Mouse (Mus musculus): ENCODE data around the gene Retreg1. TPM values are rescaled to one million over a fixed set of nuclear protein-coding genes. Genes with fewer than 3 reads are reported as not detected.

Gene Retreg1
- polyA plus RNA-seq, 1 experiment from 2014 or later, result 2.9 TPM

DNA sequence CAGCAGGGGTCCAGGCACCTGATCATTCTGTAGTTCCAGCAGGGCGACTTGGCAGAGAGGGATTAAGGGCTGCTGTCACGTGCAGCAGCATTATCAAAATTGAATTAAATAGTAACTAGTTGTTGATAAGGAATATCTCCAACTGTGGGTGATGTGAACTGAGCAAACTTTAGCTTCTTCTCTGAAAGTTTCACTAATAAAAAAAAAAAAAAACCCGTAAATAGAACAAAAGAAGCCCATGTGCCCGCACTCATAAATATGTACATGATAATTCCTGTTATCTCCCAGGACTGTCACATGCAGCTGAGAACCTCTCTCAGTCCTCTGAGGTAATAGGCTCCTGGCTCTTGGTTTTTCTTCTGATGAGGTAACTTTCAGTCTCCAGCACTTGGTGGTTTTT, 99.4 kb downstream of the Retreg1 start:
- no peak for ATAC-seq (ENCODE audit: insufficient number of reproducible peaks, low FRiP score, low TSS enrichment, low read depth)
- no peak for DNase-seq (ENCODE audit: low spot score)
- 80% methylated on average over 4 of the region's 4 CpGs for WGBS
- Histone ChIP-seq H3K4me3 (ENCODE audit: low read depth, low read length) (no peak overlapping the region), H3K27ac (replicated peaks; ENCODE audit: low read depth, low read length) (no peak overlapping the region), H3K36me3 (ENCODE audit: control insufficient read depth, insufficient read depth, low read length) (no peaks in the 10 kb centered on the region), H3K27me3 (ENCODE audit: control insufficient read depth, insufficient read depth, low read length) (no peaks in the 10 kb centered on the region), H3K9me3 (ENCODE audit: control insufficient read depth, low read length) (no peaks in the 10 kb centered on the region), H3K4me2 (ENCODE audit: low read depth, severe bottlenecking) (no peak overlapping the region), H3K4me1 (ENCODE audit: control insufficient read depth, insufficient read depth, low read length) (no peaks in the 10 kb centered on the region), H3K9ac (ENCODE audit: low read length) (no peak overlapping the region)

DNA sequence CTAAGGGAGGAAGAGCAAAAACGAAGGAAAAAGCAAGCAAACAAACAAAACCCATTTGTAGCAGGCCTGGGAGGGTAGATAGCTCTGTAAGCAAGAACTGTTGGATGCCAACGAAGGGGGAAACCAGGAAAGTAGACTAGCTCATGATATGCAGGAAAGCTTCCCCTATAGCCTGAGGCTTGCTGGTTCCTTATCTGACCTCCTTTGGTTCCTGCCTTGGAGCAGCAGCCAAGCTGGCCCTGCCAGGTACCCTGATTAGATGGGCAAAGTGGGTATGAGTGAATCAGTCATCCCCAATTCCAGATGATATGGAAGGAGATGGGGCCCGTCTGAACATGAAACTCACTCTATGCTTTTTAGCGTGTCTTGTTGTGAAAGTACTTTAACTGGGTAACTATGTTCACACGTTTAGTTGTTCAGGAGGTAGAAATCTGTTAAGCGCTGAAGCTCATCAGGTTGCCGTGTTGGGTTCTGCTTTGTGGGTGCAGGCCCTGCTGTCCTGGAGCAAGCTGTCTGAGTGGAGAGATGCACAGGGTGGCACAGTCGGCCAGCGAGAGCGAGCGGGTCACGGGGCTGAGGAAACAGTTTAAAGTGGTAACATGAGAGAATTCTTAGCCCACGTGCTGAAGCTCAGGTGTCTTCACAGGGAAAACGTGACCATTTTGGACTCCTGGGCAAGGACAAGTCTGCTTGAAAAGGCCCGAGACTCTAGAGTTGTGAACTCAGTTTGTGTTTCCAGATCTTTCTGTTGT, 100.6 kb downstream of the Retreg1 start:
- H3K36me3 ChIP-seq (ENCODE audit: control insufficient read depth, insufficient read depth, low read length), result no peaks in the 10 kb centered on the region
- ATAC-seq (ENCODE audit: insufficient number of reproducible peaks, low FRiP score, low TSS enrichment, low read depth) (no peak), DNase-seq (ENCODE audit: low spot score) (no peak)
- H3K9ac ChIP-seq (ENCODE audit: low read length), result no peak overlapping the region
- no peak overlapping the region for H3K4me2 ChIP-seq (ENCODE audit: low read depth, severe bottlenecking)
- no peaks in the 10 kb centered on the region for H3K27me3 ChIP-seq (ENCODE audit: control insufficient read depth, insufficient read depth, low read length)
- no peak overlapping the region for H3K4me3 ChIP-seq (ENCODE audit: low read depth, low read length)
- H3K27ac ChIP-seq (replicated peaks; ENCODE audit: low read depth, low read length), result no peak overlapping the region
- H3K9me3 ChIP-seq (ENCODE audit: control insufficient read depth, low read length), result no peaks in the 10 kb centered on the region
- no peaks in the 10 kb centered on the region for H3K4me1 ChIP-seq (ENCODE audit: control insufficient read depth, insufficient read depth, low read length)
- 88% methylated on average over 15 of the region's 15 CpGs for WGBS

DNA sequence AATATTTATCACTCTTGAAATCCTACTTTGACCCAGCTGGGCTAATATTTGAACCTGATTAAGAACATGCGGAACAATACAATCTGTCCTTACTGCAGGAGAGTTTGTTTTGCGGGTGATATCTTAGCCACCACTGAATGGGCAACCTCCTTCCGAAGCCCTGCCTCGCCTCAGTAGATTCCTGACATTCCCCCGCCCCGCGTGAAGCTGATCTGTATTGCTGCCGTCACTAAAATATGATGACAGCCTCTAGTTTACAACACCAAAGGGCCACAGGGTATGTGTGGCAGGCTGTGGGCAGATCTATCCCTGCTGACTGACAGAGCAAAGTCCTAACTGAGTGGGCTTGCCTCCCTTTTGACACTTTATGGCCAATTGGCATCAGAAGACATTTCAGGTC, 102.2 kb downstream of the Retreg1 start:
- Histone ChIP-seq H3K9ac (ENCODE audit: low read length) (no peak overlapping the region), H3K27ac (replicated peaks; ENCODE audit: low read depth, low read length) (no peak overlapping the region), H3K27me3 (ENCODE audit: control insufficient read depth, insufficient read depth, low read length) (no peaks in the 10 kb centered on the region), H3K9me3 (ENCODE audit: control insufficient read depth, low read length) (no peaks in the 10 kb centered on the region), H3K4me3 (ENCODE audit: low read depth, low read length) (no peak overlapping the region), H3K4me2 (ENCODE audit: low read depth, severe bottlenecking) (no peak overlapping the region), H3K4me1 (ENCODE audit: control insufficient read depth, insufficient read depth, low read length) (no peaks in the 10 kb centered on the region), H3K36me3 (ENCODE audit: control insufficient read depth, insufficient read depth, low read length) (no peaks in the 10 kb centered on the region)
- 72% methylated on average over 8 of the region's 8 CpGs for WGBS
- DNase-seq (ENCODE audit: low spot score), result no peak
- no peak for ATAC-seq (ENCODE audit: insufficient number of reproducible peaks, low FRiP score, low TSS enrichment, low read depth)

DNA sequence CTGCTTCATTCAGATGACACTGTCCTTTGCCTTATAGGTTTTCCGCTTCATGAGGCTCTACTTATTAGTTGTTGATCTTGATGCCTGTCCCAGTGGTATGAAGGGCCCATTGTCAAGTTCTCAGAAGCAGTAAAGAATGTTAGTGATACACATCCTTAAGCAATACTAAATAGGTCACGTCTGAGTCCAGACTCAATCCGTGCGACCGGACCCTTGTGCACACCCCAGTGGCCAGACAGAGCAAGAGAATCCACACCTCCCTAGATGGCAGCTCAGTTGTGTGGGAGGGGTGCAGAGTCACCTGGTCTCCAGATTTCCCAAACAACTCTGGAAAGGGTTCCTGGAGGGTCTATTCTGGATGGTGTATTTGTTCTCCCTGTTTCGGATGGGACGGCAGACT, 103.5 kb downstream of the Retreg1 start:
- H3K27me3 ChIP-seq (ENCODE audit: control insufficient read depth, insufficient read depth, low read length), result no peaks in the 10 kb centered on the region
- no peak overlapping the region for H3K4me3 ChIP-seq (ENCODE audit: low read depth, low read length)
- H3K9ac ChIP-seq (ENCODE audit: low read length), result no peak overlapping the region
- no peak overlapping the region for H3K4me2 ChIP-seq (ENCODE audit: low read depth, severe bottlenecking)
- ATAC-seq (ENCODE audit: insufficient number of reproducible peaks, low FRiP score, low TSS enrichment, low read depth) (no peak), DNase-seq (ENCODE audit: low spot score) (no peak)
- no peak overlapping the region for H3K27ac ChIP-seq (replicated peaks; ENCODE audit: low read depth, low read length)
- no peaks in the 10 kb centered on the region for H3K36me3 ChIP-seq (ENCODE audit: control insufficient read depth, insufficient read depth, low read length)
- H3K4me1 ChIP-seq (ENCODE audit: control insufficient read depth, insufficient read depth, low read length), result no peaks in the 10 kb centered on the region
- WGBS, result 96% methylated on average over 7 of the region's 7 CpGs
- no peaks in the 10 kb centered on the region for H3K9me3 ChIP-seq (ENCODE audit: control insufficient read depth, low read length)

DNA sequence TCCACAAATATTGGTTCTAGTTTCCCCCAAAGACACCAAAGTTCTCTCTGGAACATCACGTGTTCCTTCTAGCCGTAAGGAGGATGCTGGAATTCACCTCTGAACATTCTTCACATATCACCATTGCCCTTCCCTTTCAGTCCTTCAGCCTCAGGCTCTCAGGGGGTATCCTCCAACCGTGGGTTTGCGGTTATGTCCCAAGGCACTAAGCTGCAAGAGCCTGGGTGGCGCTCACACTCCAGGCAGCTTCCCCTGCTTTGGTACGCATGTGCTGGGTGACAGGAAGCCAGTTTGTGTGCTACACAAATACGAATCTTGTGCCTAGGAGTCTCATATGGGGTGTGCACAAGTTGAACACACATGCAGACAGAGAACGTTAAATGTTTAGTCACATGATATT, 104.4 kb downstream of the Retreg1 start:
- Histone ChIP-seq H3K4me2 (ENCODE audit: low read depth, severe bottlenecking) (no peak overlapping the region), H3K36me3 (ENCODE audit: control insufficient read depth, insufficient read depth, low read length) (no peaks in the 10 kb centered on the region), H3K27ac (replicated peaks; ENCODE audit: low read depth, low read length) (no peak overlapping the region), H3K4me1 (ENCODE audit: control insufficient read depth, insufficient read depth, low read length) (no peaks in the 10 kb centered on the region), H3K27me3 (ENCODE audit: control insufficient read depth, insufficient read depth, low read length) (no peaks in the 10 kb centered on the region), H3K9ac (ENCODE audit: low read length) (no peak overlapping the region), H3K9me3 (ENCODE audit: control insufficient read depth, low read length) (no peaks in the 10 kb centered on the region), H3K4me3 (ENCODE audit: low read depth, low read length) (no peak overlapping the region)
- DNase-seq (ENCODE audit: low spot score), result no peak
- 83% methylated on average over 8 of the region's 8 CpGs for WGBS
- no peak for ATAC-seq (ENCODE audit: insufficient number of reproducible peaks, low FRiP score, low TSS enrichment, low read depth)

DNA sequence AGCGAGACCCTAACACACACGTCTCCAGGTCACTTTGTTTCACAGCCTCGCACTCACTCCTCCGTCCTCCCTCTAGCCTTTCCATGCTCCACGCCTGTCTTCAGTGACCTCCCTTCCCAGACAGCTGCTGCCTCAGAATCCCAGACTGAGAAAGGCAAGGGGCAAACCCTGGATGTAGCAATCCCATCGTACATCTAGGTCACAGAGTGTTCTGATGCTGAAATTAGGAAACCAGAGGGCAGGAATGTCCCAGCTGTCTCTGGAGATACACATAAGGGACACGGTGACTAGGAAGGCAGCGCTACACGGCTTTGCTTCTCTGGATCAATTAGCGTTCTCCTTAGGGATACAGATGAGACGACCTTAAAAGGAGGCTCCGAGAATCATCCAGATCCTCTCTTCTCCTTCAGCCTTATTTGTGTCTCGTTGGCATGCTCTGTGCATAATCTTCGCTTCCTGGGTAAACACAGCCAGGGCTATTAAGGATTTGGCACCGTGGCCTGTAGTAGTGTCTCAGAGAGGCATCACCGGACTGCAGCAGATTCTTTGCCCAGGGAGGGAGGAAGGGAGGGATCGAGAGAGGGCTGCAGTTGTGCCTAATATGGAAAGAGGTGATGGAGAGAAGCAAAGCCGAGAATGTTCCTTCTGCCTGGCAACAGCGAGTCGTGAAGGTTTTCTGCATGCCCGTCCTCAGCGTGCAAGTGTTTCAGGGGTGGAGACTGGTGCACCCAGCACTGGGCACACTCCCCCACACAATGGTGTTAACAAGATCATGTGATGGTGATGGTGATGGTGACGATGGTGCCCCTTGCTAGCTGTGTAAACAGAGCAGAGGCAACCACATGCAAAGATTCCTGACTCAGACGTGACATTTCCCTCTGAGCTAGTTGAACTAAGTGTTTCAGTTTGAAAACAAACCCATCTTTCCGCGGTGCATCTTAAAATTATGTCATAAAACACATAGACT, 105.6 kb downstream of the Retreg1 start:
- no peaks in the 10 kb centered on the region for H3K36me3 ChIP-seq (ENCODE audit: control insufficient read depth, insufficient read depth, low read length)
- no peaks in the 10 kb centered on the region for H3K9me3 ChIP-seq (ENCODE audit: control insufficient read depth, low read length)
- ATAC-seq (ENCODE audit: insufficient number of reproducible peaks, low FRiP score, low TSS enrichment, low read depth) (no peak), DNase-seq (ENCODE audit: low spot score) (no peak)
- H3K4me1 ChIP-seq (ENCODE audit: control insufficient read depth, insufficient read depth, low read length), result no peaks in the 10 kb centered on the region
- 83% methylated on average over 26 of the region's 26 CpGs for WGBS
- H3K9ac ChIP-seq (ENCODE audit: low read length), result no peak overlapping the region
- no peaks in the 10 kb centered on the region for H3K27me3 ChIP-seq (ENCODE audit: control insufficient read depth, insufficient read depth, low read length)
- H3K27ac ChIP-seq (replicated peaks; ENCODE audit: low read depth, low read length), result no peak overlapping the region
- H3K4me2 ChIP-seq (ENCODE audit: low read depth, severe bottlenecking), result no peak overlapping the region
- H3K4me3 ChIP-seq (ENCODE audit: low read depth, low read length), result no peak overlapping the region

DNA sequence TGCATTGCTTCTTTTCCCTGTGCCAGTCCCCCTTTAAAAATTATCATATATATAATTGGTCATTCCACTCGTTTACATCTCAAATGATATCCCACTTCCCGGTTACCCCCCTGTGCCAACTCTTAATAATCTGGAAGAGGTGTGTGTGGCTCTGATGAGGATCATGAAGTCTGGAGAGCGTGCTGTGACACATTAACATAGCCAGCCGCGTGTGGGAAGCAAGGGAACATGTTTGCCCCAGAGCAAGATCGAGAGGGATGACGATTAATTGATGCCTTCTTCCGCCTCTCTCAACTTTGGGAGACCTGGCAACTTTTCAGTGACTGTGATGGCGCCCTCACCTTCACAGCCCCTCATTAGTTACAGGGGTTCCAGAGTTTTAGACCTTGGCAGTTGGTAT, 106.7 kb downstream of the Retreg1 start:
- H3K4me2 ChIP-seq (ENCODE audit: low read depth, severe bottlenecking), result no peak overlapping the region
- H3K27me3 ChIP-seq (ENCODE audit: control insufficient read depth, insufficient read depth, low read length), result no peaks in the 10 kb centered on the region
- H3K27ac ChIP-seq (replicated peaks; ENCODE audit: low read depth, low read length), result no peak overlapping the region
- H3K4me1 ChIP-seq (ENCODE audit: control insufficient read depth, insufficient read depth, low read length), result no peaks in the 10 kb centered on the region
- no peak for ATAC-seq (ENCODE audit: insufficient number of reproducible peaks, low FRiP score, low TSS enrichment, low read depth)
- H3K9ac ChIP-seq (ENCODE audit: low read length), result no peak overlapping the region
- 83% methylated on average over 9 of the region's 9 CpGs for WGBS
- no peaks in the 10 kb centered on the region for H3K9me3 ChIP-seq (ENCODE audit: control insufficient read depth, low read length)
- no peaks in the 10 kb centered on the region for H3K36me3 ChIP-seq (ENCODE audit: control insufficient read depth, insufficient read depth, low read length)
- DNase-seq (ENCODE audit: low spot score), result no peak
- H3K4me3 ChIP-seq (ENCODE audit: low read depth, low read length), result no peak overlapping the region

DNA sequence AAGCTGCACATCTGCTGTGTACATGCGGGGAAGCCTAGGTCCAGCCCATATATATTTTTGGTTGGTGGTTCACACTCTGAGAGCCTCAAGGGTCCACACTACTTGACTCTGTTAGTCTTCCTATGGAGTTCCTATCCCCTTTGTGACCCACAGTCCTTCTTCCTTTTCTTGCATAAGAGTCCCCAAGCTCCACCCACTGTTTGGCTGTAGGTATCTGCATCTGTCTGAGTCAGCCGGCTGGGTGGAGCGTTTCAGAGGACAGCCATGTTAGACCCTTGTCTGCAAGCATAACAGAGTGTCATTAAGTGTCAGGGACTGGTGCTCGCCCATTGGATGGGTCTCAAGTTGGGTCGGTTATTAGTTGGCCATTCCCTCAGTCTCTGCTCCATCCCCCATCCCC, 107.6 kb downstream of the Retreg1 start:
- Histone ChIP-seq H3K4me1 (ENCODE audit: control insufficient read depth, insufficient read depth, low read length) (no peaks in the 10 kb centered on the region), H3K4me2 (ENCODE audit: low read depth, severe bottlenecking) (no peak overlapping the region), H3K36me3 (ENCODE audit: control insufficient read depth, insufficient read depth, low read length) (no peaks in the 10 kb centered on the region), H3K4me3 (ENCODE audit: low read depth, low read length) (no peak overlapping the region), H3K27me3 (ENCODE audit: control insufficient read depth, insufficient read depth, low read length) (no peaks in the 10 kb centered on the region), H3K9ac (ENCODE audit: low read length) (no peak overlapping the region), H3K27ac (replicated peaks; ENCODE audit: low read depth, low read length) (no peak overlapping the region), H3K9me3 (ENCODE audit: control insufficient read depth, low read length) (no peaks in the 10 kb centered on the region)
- no peak for DNase-seq (ENCODE audit: low spot score)
- WGBS, result 82% methylated on average over 5 of the region's 5 CpGs
- ATAC-seq (ENCODE audit: insufficient number of reproducible peaks, low FRiP score, low TSS enrichment, low read depth), result no peak

All from limb, embryonic 11.5 days (tissue).